Mouse (Mus musculus): ENCODE results near the gene Tbkbp1. TPM values are rescaled to one million over a fixed set of nuclear protein-coding genes. Genes with fewer than 3 reads are reported as not detected.

Tbkbp1 gene
- total RNA-seq, 2 experiments from 2014 or later, result 60.9 to 68.4 TPM

Small RNAs within 50 kb of the gene (microRNA-seq; reads per million reads assigned to microRNA genes)
- gene Mir7235, result 0 to 1.8 reads per million in 2 experiments

Other genes with a start within 250 kb of the Tbkbp1 start
- 10 to 100 TPM; 41.2 to 47.2 TPM for gene Cdk5rap3, start 235.0 kb downstream of the Tbkbp1 start, total RNA-seq (2021)
- not detected for gene Prr15l, start 223.4 kb downstream of the Tbkbp1 start, total RNA-seq (2021)
- gene Pnpo, start 207.5 kb downstream of the Tbkbp1 start, total RNA-seq (2021), result 10 to 100 TPM; 33.0 to 36.7 TPM
- gene Sp2, start 168.5 kb downstream of the Tbkbp1 start, total RNA-seq (2021), result 10 to 100 TPM; 12.3 to 13.5 TPM
- 1 to 10 TPM in 1 of 2 experiments, under 1 TPM in 1; 0.81 to 1.1 TPM for gene Sp6, start 138.1 kb downstream of the Tbkbp1 start, total RNA-seq (2021)
- gene Scrn2, start 121.6 kb downstream of the Tbkbp1 start, total RNA-seq (2021), result 1 to 10 TPM; 4.8 to 6.3 TPM
- gene Lrrc46, start 110.1 kb downstream of the Tbkbp1 start, total RNA-seq (2021), result under 1 TPM; 0.74 to 0.86 TPM
- 10 to 100 TPM; 81.9 to 84.1 TPM for gene Mrpl10, start 109.9 kb downstream of the Tbkbp1 start, total RNA-seq (2021)
- 10 to 100 TPM; 15.1 to 16.2 TPM for gene Osbpl7, start 100.9 kb downstream of the Tbkbp1 start, total RNA-seq (2021)
- gene Tbx21, start 36.2 kb downstream of the Tbkbp1 start, total RNA-seq (2021), result under 1 TPM in 1 of 2 experiments, not detected in 1; 0.19 TPM
- gene Kpnb1, start 36.4 kb upstream of the Tbkbp1 start, total RNA-seq (2021), result 100 to 1,000 TPM; 129 to 132 TPM
- gene Npepps, start 129.1 kb upstream of the Tbkbp1 start, total RNA-seq (2021), result 100 to 1,000 TPM; 138 TPM
- gene Mrpl45, start 164.2 kb upstream of the Tbkbp1 start, total RNA-seq (2021), result 10 to 100 TPM; 20.4 to 22.7 TPM
- gene Gpr179, start 200.6 kb upstream of the Tbkbp1 start, total RNA-seq (2021), result under 1 TPM; 0.21 to 0.24 TPM
- gene Socs7, start 211.1 kb upstream of the Tbkbp1 start, total RNA-seq (2021), result 10 to 100 TPM; 75.2 to 77.8 TPM

Data from layer of hippocampus, postnatal 14 days (tissue).